Mouse (Mus musculus) brain, adult 10 weeks (tissue): ENCODE results near the gene Trim69. TPM values are rescaled to one million over a fixed set of nuclear protein-coding genes. Genes with fewer than 3 reads are reported as not detected.

Source experiments
- polyA plus RNA-seq: library from polyadenylated mRNA; stranded (reverse); fragments of 350-450 nt; fragmentation: Illumina TruSeq; extraction: RNeasy Lipid Tissue Mini Kit (QIAGEN cat#74804); gene quantifications from one replicate; pipeline ENCODE4 v1.2.3, GENCODE M21; 2015; ENCODE audit warnings: low read depth, low replicate concordance

The Trim69 gene
- polyA plus RNA-seq, result not detected

GRCm38 (mm10) chr2:122160680-122161079, at the start of gene Trim69:
Trim69 (plus strand) TSS chr2:122160700.

GRCm38 (mm10) chr2:122117961-122118958, 42.2 kb upstream of the Trim69 start, which contains the start of gene Spg11:
Spg11 (minus strand) TSS chr2:122118386.

GRCm38 (mm10) chr2:122147508-122148241, 12.8 kb upstream of the Trim69 start, which contains the start of gene B2m:
B2m (plus strand) TSS chr2:122147686.

GRCm38 (mm10) chr2:122186106-122186505, 25.6 kb downstream of the Trim69 start, which contains the start of the genes Patl2 and Terb2:
Patl2 (minus strand) TSS chr2:122186189.
Terb2 (plus strand) TSS chr2:122186272.

Other genes with a start within 250 kb of the Trim69 start
- gene Ctdspl2, start 204.7 kb upstream of the Trim69 start, polyA plus RNA-seq, result 20.5 TPM
- 0.25 TPM for gene Mageb3, start 204.6 kb upstream of the Trim69 start, polyA plus RNA-seq
- 23.7 TPM for gene Eif3j1, start 132.2 kb upstream of the Trim69 start, polyA plus RNA-seq
- gene Spg11, start 42.3 kb upstream of the Trim69 start, polyA plus RNA-seq, result 7.6 TPM
- 261 TPM for gene B2m, start 13.0 kb upstream of the Trim69 start, polyA plus RNA-seq
- not detected for gene Patl2, start 25.5 kb downstream of the Trim69 start, polyA plus RNA-seq
- gene Terb2, start 25.6 kb downstream of the Trim69 start, polyA plus RNA-seq, result not detected
- 23.4 TPM for gene Sord, start 74.0 kb downstream of the Trim69 start, polyA plus RNA-seq
- not detected for gene Duox2, start 137.7 kb downstream of the Trim69 start, polyA plus RNA-seq
- gene Duoxa2, start 138.2 kb downstream of the Trim69 start, polyA plus RNA-seq, result not detected
- gene Duoxa1, start 153.0 kb downstream of the Trim69 start, polyA plus RNA-seq, result not detected
- gene Duox1, start 155.0 kb downstream of the Trim69 start, polyA plus RNA-seq, result not detected
- gene Shf, start 208.5 kb downstream of the Trim69 start, polyA plus RNA-seq, result 61.9 TPM